Mouse (Mus musculus): ENCODE data around the gene Olfr1352.
"Not testable (repeated sequence)": the region's sequence is repeated elsewhere in the genome, so short reads cannot be mapped to it uniquely, and the experiment has no call there.

The Olfr1352 gene

DNA sequence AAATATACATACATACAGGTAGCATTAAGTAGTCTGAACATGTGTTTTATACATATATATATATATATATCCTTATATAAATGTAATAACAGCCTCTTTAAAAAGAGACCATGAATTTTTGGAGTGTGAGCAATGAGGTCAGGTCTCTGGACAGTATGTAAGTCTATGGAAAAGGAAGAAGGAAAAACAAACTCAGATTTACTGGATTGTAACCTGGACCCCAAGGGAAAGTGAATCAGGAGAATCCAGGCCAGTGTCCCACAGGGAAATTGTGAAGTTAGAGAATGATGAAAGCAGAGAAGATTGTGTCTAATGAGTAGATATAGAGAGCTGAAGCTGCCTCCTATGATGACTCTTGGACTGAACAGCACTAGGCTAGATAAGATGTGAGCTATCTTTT lies at the start of gene Olfr1352:
Olfr1352 (plus strand) TSS at position 301 of the 400 bp plus-strand sequence.
- DNase-seq: no peak

GRCm38 (mm10) chr10:78950336-78950735 lies 30.5 kb upstream of the Olfr1352 start, which contains the start of gene Olfr8:
Gene Olfr8, plus strand, starts transcription at chr10:78950636.
- DNase-seq: not testable (repeated sequence)

DNA sequence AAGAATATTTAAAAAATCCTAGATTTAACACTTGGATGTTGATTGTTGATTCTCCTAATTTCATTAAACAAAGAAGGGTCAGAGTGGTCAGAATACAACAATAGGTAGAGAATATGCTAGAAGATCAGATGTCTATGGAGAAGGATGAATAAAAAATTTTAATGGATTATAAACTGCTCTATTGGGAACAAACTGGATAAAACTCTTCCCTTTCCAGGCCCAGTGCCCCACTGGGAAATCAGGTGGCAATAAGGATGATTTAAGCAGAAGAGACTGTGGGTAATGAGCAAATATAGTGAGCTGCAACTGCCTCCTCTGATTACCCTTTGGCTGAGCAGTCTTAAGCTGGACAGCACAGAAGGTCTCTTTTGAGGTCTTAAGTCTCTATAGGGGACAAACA lies 17.8 kb upstream of the Olfr1352 start, which contains the start of gene Olfr1353:
Olfr1353 (plus strand) TSS at position 301 of the 400 bp plus-strand sequence.
- not testable (repeated sequence) for DNase-seq

DNA sequence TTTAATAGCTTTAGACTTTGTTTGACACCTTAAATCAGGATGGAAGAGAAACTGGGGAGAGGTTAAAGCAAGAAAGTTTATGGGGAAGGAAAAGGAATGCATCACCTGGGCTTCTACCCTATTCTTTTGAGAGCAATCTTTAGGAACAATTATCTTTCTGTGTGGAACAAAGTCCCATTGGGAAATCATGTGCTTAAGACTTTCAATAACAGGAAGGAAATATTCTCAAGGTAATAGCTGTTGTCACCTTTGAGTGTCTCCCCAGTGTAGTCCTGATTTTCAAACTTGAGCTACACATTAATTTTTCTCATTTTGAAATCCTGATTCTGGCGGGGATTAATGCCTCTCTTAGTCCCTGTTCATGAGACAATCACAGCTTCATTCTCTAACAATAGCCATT lies 31.3 kb downstream of the Olfr1352 start, which contains the start of gene Olfr1351:
Olfr1351 (plus strand) TSS at position 301 of the 400 bp plus-strand sequence.
- DNase-seq: no peak

DNA sequence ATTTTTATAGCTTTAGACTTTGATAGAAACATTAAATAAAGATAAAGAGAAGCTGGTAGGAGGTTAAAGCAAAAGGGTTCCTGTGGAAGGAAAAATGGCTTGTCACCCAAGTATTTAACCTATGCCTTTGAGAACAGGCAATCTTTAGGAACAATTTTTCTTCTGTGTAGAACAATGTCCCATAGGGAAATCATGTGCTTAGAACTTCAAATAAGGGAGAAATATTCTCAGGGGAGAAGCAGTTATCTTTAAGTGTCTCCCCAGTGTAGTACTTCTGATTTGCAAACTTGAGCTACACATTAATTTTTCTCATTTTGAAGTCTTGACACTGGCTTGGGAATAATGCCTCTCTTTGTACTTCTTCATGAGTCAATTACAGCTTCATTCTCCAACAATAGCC lies 47.6 kb downstream of the Olfr1352 start, which contains the start of gene Olfr57:
Olfr57 (plus strand) TSS at position 301 of the 400 bp plus-strand sequence.
- DNase-seq: no peak
